8 mouse cellular contexts compared by ENCODE assay signal in genomic region chr13:80962789-80963590, GRCm38 (mm10).
DNase-seq lines count a peak whose midpoint lies in the region; ATAC-seq lines count a peak whose summit lies in the region.

No protein-coding gene starts in this region.

- H3K36me3 ChIP-seq in erythroblast, embryonic 14.5 days (ENCODE audit: control insufficient read depth) = no peaks in the 10 kb centered on the region
- H3K36me3 ChIP-seq in intestine, embryonic 15.5 days = no peaks in the 10 kb centered on the region
- no peaks in the 10 kb centered on the region for H3K36me3 ChIP-seq in limb, embryonic 10.5 days
- H3K36me3 ChIP-seq in midbrain, embryonic 11.5 days (ENCODE audit: control insufficient read depth, insufficient read depth, low read length) = no peaks in the 10 kb centered on the region

- peak overlapping the region; percentile 37 for H3K4me3 ChIP-seq in erythroblast, embryonic 14.5 days (replicated peaks)
- peak overlapping the region; percentile 47 for H3K4me3 ChIP-seq in intestine, embryonic 15.5 days (replicated peaks)
- H3K4me3 ChIP-seq in limb, embryonic 10.5 days = peak overlapping the region; percentile 62
- peak overlapping the region; percentile 39 for H3K4me3 ChIP-seq in midbrain, embryonic 11.5 days (ENCODE audit: low read depth, low read length)

- H3K9ac ChIP-seq in intestine, embryonic 15.5 days = peak overlapping the region; percentile 49
- H3K9ac ChIP-seq in midbrain, embryonic 11.5 days (ENCODE audit: low read length) = peak overlapping the region; percentile 61

- no peak for ATAC-seq in erythroblast, adult 5-6 weeks (replicated peaks; ENCODE audit: low FRiP score, poor library complexity, severe bottlenecking)
- ATAC-seq in intestine, embryonic 15.5 days = peak; percentile 99
- peak; percentile 99 for ATAC-seq in midbrain, embryonic 11.5 days (ENCODE audit: low FRiP score)

- DNase-seq in embryo, embryonic 10 days (ENCODE audit: low spot score) = peak; percentile 87
- peak; percentile 69 to 83 for DNase-seq in gastrocnemius, postnatal 36 days
- DNase-seq in limb, embryonic 10.5 days (ENCODE audit: low spot score) = peak; percentile 85
- DNase-seq in midbrain, embryonic 11.5 days (ENCODE audit: low spot score, missing footprints) = peak; percentile 98
- peak; percentile 84 for DNase-seq in skeletal muscle tissue, adult 2 months (ENCODE audit: low read depth, low spot score)

- peaks cover 4% of the 10 kb centered on the region for H3K27me3 ChIP-seq in erythroblast, embryonic 14.5 days (ENCODE audit: control insufficient read depth)
- H3K27me3 ChIP-seq in intestine, embryonic 15.5 days (replicated peaks) = no peaks in the 10 kb centered on the region
- peaks cover 8% of the 10 kb centered on the region; the same call in 1 of the 2 replicates for H3K27me3 ChIP-seq in limb, embryonic 10.5 days (ENCODE audit: low read depth, poor library complexity, severe bottlenecking)
- no peaks in the 10 kb centered on the region; the same call in 1 of the 2 replicates for H3K27me3 ChIP-seq in midbrain, embryonic 11.5 days (ENCODE audit: control insufficient read depth, insufficient read depth, low read length)

- H3K4me2 ChIP-seq in intestine, embryonic 15.5 days (replicated peaks) = peak overlapping the region; percentile 84
- H3K4me2 ChIP-seq in midbrain, embryonic 11.5 days = peak overlapping the region; percentile 71

- intact Hi-C loops in gastrocnemius, postnatal 36 days (cut with DNase I) = loop anchor here (2.0 to 5.0 kb wide), 2 partner anchors 18 to 81 kb away; partner anchors contain the start of gene Arrdc3

- H3K27ac ChIP-seq in intestine, embryonic 15.5 days = peak overlapping the region; percentile 88
- peak overlapping the region; percentile 84 for H3K27ac ChIP-seq in limb, embryonic 10.5 days
- H3K27ac ChIP-seq in midbrain, embryonic 11.5 days (ENCODE audit: low read depth, low read length) = no peak overlapping the region

- WGBS in intestine, embryonic 15.5 days = 3% methylated on average over 51 of the region's 51 CpGs
- 6% methylated on average over 51 of the region's 51 CpGs for WGBS in limb, embryonic 10.5 days
- WGBS in midbrain, embryonic 11.5 days = 6% methylated on average over 51 of the region's 51 CpGs

- H3K9me3 ChIP-seq in erythroblast, embryonic 14.5 days (ENCODE audit: control insufficient read depth, low read length) = no peaks in the 10 kb centered on the region
- H3K9me3 ChIP-seq in intestine, embryonic 15.5 days = no peaks in the 10 kb centered on the region
- no peaks in the 10 kb centered on the region for H3K9me3 ChIP-seq in limb, embryonic 10.5 days (replicated peaks)
- no peaks in the 10 kb centered on the region for H3K9me3 ChIP-seq in midbrain, embryonic 11.5 days (ENCODE audit: control insufficient read depth, low read length)

- H3K4me1 ChIP-seq in erythroblast, embryonic 14.5 days (ENCODE audit: control insufficient read depth) = peaks cover 1% of the 10 kb centered on the region; the same call in 1 of the 2 replicates
- no peaks in the 10 kb centered on the region for H3K4me1 ChIP-seq in intestine, embryonic 15.5 days (replicated peaks)
- H3K4me1 ChIP-seq in limb, embryonic 10.5 days = peaks cover 12% of the 10 kb centered on the region; the same call in 1 of the 2 replicates
- no peaks in the 10 kb centered on the region for H3K4me1 ChIP-seq in midbrain, embryonic 11.5 days (ENCODE audit: control insufficient read depth, insufficient read depth, low read length)
